Mouse (Mus musculus) C2C12 (cell line): ENCODE data around the gene Atp8b5.

Source experiments
- CEBPB ChIP-seq: IDR thresholded peaks from one replicate; pipeline ENCODE4 v1.6.1; 2011; ENCODE audit warnings: low read depth, mild to moderate bottlenecking, control low read depth, moderate library complexity
- CTCF ChIP-seq: IDR thresholded peaks from one replicate; pipeline ENCODE4 v1.5.1; 2011; ENCODE audit not compliant: control insufficient read depth, insufficient read depth, insufficient read length
- FOSL1 ChIP-seq: IDR thresholded peaks from one replicate; pipeline ENCODE4 v1.8.0; 2011; ENCODE audit warnings: mild to moderate bottlenecking, low read length; ENCODE audit not compliant: poor library complexity, insufficient read depth, severe bottlenecking
- MAX ChIP-seq: IDR thresholded peaks from one replicate; pipeline ENCODE4 v1.6.1; 2011; ENCODE audit warnings: mild to moderate bottlenecking, control low read depth
- MYOD1 ChIP-seq: IDR thresholded peaks from one replicate; pipeline ENCODE4 v1.6.1; 2011; ENCODE audit warnings: low read depth; ENCODE audit not compliant: control insufficient read depth, insufficient read length
- MYOG ChIP-seq: IDR thresholded peaks from one replicate; pipeline ENCODE4 v1.6.1; 2011; ENCODE audit not compliant: control insufficient read depth, insufficient read length; ENCODE audit errors: extremely low read depth
- USF1 ChIP-seq: IDR thresholded peaks from one replicate; pipeline ENCODE4 v1.6.1; 2011; ENCODE audit warnings: low read depth, mild to moderate bottlenecking, control low read depth, moderate library complexity

DNA sequence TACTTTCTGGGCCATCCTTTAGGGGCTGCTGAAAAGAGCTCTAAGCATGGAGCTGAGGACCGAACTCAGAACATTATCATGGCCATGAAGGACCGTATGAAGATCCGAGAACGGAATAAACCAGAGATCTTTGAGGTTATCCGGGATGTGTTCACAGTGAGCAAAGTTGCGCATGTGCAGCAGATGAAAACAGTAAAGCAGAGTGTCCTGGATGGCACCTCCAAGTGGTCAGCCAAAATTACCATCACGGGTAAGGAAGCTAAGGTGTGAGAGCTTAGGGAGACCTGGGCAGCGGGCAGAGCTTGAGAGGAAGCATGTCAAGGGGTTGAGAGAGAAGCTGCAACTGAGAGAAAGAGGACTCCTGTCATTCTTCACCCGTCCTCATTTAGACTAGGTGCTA is 30.1 kb upstream of the Atp8b5 start:
- TF ChIP-seq USF1 = no peak
- no peak for TF ChIP-seq CTCF
- TF ChIP-seq MAX = no peak
- TF ChIP-seq MYOD1 = no peak
- no peak for TF ChIP-seq CEBPB
- no peak for TF ChIP-seq MYOG
- TF ChIP-seq FOSL1 = no peak
